Mouse (Mus musculus): Measurements from ENCODE around the gene Ccr9. TPM values are rescaled to one million over a fixed set of nuclear protein-coding genes. Genes with fewer than 3 reads are reported as not detected.
A peak's percentile ranks its signal among the peaks of the same experiment; 100 is the strongest.

Ccr9 gene
- 0.54 and 0.75 TPM in 2 replicates for polyA plus RNA-seq (2015; fragmentation: Nextera tagmentation; extraction: Ambion mirVana)

DNA sequence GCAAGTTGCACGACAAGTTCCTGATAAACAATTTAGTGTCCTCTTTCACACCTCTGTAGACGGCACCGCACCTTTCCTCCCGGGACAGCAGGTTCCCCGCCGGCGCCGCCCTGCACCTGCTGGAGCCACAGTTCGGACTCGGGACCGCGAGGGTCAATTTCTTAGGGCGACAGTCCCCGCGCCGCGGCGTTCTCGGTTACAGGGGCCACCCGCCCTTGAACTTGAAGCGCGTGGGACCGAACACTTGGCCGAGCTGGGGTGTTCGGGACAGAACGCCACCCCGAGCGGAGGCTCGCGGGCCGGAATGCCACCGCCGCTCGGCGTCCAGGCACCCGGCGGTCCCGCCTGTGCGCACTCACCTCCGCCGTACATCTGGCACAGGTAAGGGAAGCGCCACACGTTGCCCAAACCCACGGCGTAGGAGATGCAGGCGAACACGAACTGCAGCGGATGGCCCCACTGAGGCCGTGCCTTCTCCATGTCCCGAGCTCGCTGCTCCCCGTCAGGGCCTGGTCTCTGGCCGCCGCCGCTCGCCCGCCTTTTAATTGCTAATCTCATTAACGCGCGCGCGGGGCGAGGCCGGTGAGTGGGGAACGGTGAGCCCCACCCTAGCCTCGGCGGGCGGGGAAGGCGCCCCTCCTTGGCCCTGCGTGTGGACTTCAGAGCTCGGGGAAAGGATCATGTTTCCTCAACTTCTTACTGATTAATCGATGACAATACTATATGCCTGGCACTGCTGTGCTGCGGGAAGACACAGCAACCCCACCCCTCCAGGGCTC lies at the start of gene Ccr9, which contains the start of gene Slc6a20a:
Ccr9 (plus strand) TSS at position 113 of the 779 bp plus-strand sequence.
Slc6a20a (minus strand) TSS at position 559 of the 779 bp plus-strand sequence.
- Histone ChIP-seq H3K36me3 (no peaks in the 10 kb centered on the region), H3K4me3 (replicated peaks) (peak within 1 kb of the TSS; percentile 48)
- ATAC-seq: peak; percentile 95

DNA sequence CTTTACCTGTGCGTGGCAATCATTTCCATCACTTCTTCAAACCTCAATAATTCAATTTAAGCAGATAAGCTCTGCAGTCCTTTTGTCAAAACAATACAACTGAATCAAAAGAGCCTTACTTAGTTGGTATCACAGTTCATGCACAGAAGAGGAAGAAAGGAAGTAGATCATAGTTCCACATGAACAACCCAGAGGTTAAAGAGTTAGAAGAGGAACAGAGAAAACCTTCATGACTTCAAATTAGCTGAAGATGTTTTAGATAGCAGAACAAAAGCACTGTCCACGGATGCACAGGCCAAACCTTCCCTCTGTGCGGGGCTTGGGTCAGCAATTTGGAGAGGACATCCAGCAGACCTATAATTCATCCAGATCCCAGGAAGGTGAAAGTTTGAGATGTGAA lies 46.6 kb upstream of the Ccr9 start:
- no peak for ATAC-seq
- Histone ChIP-seq H3K27me3 (replicated peaks) (no peaks in the 10 kb centered on the region), H3K27ac (no peak overlapping the region), H3K4me3 (replicated peaks) (no peak overlapping the region), H3K9me3 (no peaks in the 10 kb centered on the region), H3K36me3 (no peaks in the 10 kb centered on the region), H3K4me1 (replicated peaks) (no peaks in the 10 kb centered on the region), H3K4me2 (replicated peaks) (no peak overlapping the region), H3K9ac (no peak overlapping the region)
- WGBS: 78% methylated on average over 3 of the region's 3 CpGs

More for the DNA sequence above, at the start of gene Ccr9, which contains the start of gene Slc6a20a:
- Histone ChIP-seq H3K27ac (peak within 1 kb of the TSS; percentile 56; the same call in 1 of the 2 replicates), H3K27me3 (replicated peaks) (peaks cover 13% of the 10 kb centered on the region), H3K9me3 (no peaks in the 10 kb centered on the region), H3K4me1 (replicated peaks) (peaks cover 10% of the 10 kb centered on the region), H3K9ac (peak within 1 kb of the TSS; percentile 55), H3K4me2 (replicated peaks) (peak within 1 kb of the TSS; percentile 76)
- WGBS: under 1% methylated on average over 73 of the region's 73 CpGs

DNA sequence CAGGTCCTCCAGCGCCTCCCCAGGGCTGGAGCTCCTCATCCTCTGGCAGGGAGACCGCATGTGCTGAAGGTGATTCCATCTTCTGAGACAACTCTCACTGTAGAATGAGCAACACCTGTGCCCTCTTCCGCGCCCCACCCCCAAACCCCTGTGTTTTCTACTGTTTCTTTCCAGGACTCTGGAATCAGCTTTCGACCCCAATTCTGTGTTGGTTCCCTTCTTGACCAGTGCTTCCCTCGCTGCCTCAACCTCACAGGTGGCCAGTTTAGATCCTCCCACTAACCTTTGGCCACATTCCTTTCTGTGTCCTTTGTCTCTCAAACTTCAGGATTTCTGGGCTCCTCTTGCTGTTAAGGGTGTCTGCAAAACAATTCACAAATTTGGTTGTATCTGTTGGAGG lies 46.0 kb upstream of the Ccr9 start, which contains the start of gene Slc6a20b:
Slc6a20b (minus strand) TSS at position 285 of the 400 bp plus-strand sequence.
- 83% methylated on average over 6 of the region's 6 CpGs for WGBS
- Histone ChIP-seq H3K36me3 (no peaks in the 10 kb centered on the region), H3K4me3 (replicated peaks) (no peak within 1 kb of the TSS), H3K9me3 (no peaks in the 10 kb centered on the region), H3K4me1 (replicated peaks) (no peaks in the 10 kb centered on the region), H3K27ac (no peak within 1 kb of the TSS), H3K27me3 (replicated peaks) (no peaks in the 10 kb centered on the region), H3K9ac (no peak within 1 kb of the TSS), H3K4me2 (replicated peaks) (no peak within 1 kb of the TSS)
- no peak for ATAC-seq

DNA sequence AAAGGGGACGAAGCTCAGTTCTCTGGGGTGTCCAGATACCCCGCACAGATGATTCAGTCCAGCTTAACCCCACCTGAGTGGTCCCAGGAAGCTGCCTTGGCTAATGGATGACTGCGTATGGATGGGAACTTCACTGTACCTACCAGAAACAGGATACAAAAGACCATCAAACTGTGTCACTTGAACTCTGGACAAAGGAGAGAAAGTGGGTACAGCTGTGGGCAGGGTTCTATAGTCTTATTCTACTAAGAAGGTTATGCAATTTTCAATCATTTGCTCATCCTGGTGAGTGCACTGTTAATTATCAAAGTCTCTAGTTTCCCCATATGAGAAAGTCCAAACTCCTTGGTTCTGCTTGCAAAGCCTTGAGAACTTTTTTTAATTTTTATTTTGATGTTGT lies 45.2 kb upstream of the Ccr9 start:
- H3K9ac ChIP-seq: no peak overlapping the region
- H3K4me1 ChIP-seq (replicated peaks): no peaks in the 10 kb centered on the region
- H3K27me3 ChIP-seq (replicated peaks): no peaks in the 10 kb centered on the region
- 85% methylated on average over 3 of the region's 3 CpGs for WGBS
- ATAC-seq: no peak
- H3K4me3 ChIP-seq (replicated peaks): no peak overlapping the region
- H3K36me3 ChIP-seq: no peaks in the 10 kb centered on the region
- no peak overlapping the region for H3K27ac ChIP-seq
- H3K4me2 ChIP-seq (replicated peaks): no peak overlapping the region
- no peaks in the 10 kb centered on the region for H3K9me3 ChIP-seq

DNA sequence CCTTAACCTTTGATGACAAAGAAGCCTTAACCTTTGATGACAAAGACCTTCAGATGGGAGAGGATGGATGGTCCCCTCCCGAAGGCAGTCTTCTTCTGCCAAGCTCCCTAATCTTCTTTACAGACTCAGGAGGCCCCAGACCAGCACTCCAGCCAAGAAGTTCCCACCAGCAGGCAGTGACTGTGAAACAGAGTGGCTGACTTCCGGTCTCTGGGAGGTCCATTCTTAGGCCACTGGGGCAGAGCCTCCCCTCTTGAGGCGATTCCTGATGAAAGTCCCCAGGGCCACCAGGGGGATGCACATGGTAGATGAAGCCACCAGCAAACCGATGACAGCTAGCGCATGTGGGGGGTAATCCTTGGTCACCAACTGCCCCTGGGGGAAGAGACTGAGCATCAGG lies 41.5 kb upstream of the Ccr9 start:
- ATAC-seq: no peak
- no peaks in the 10 kb centered on the region for H3K36me3 ChIP-seq
- H3K4me2 ChIP-seq (replicated peaks): no peak overlapping the region
- 75% methylated on average over 5 of the region's 5 CpGs for WGBS
- H3K9ac ChIP-seq: no peak overlapping the region
- no peaks in the 10 kb centered on the region for H3K27me3 ChIP-seq (replicated peaks)
- H3K4me1 ChIP-seq (replicated peaks): no peaks in the 10 kb centered on the region
- no peaks in the 10 kb centered on the region for H3K9me3 ChIP-seq
- H3K27ac ChIP-seq: no peak overlapping the region
- no peak overlapping the region for H3K4me3 ChIP-seq (replicated peaks)

DNA sequence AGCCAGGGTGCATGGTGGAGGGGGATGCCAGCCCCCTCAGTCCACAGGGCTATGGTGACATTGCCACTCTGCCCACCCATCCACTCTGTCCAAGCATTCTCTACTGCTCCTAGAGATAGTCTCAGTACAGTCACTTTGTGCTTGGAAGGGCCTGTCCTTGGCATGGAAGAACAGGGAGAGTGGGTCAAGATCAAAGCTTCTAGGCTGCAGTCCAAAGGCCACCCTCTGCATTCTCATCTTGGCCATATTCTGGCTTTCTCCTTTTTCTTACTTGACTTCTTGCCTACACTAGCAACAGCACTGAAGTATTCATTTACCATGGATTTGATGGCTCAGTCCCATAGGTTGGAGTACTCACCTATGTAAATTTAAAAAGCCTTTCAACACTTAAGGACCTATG lies 40.0 kb upstream of the Ccr9 start:
- H3K4me3 ChIP-seq (replicated peaks): no peak overlapping the region
- no peaks in the 10 kb centered on the region for H3K36me3 ChIP-seq
- no peaks in the 10 kb centered on the region for H3K27me3 ChIP-seq (replicated peaks)
- no peak overlapping the region for H3K9ac ChIP-seq
- no peaks in the 10 kb centered on the region for H3K9me3 ChIP-seq
- H3K4me2 ChIP-seq (replicated peaks): no peak overlapping the region
- peak; percentile 15; the same call in 1 of the 2 replicates for ATAC-seq
- no peaks in the 10 kb centered on the region for H3K4me1 ChIP-seq (replicated peaks)
- H3K27ac ChIP-seq: no peak overlapping the region

DNA sequence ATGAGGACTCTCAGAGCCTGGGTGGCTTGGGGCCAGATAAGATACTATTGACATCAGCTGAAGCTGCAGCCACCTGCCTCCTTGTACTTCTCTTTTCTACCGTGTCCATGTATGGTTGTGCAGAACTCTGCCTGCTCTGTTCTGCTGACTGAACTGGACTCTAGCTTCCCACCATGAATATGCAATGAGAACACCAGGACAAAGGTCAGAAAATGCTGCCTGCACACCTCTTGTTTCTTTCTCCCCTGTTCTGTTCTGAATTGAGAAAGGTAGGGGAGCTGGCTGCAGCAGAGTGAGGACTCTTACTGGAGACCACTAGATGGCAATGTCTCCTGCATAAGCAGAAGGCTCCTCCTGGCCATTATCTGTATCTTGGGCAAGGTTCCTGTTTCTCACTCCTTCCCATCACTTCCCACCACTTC lies 39.6 kb upstream of the Ccr9 start:
- Histone ChIP-seq H3K27ac (no peak overlapping the region), H3K4me1 (replicated peaks) (no peaks in the 10 kb centered on the region), H3K27me3 (replicated peaks) (no peaks in the 10 kb centered on the region), H3K4me2 (replicated peaks) (no peak overlapping the region), H3K4me3 (replicated peaks) (no peak overlapping the region), H3K9ac (no peak overlapping the region), H3K36me3 (no peaks in the 10 kb centered on the region), H3K9me3 (no peaks in the 10 kb centered on the region)
- WGBS: 70% methylated on average over 1 of the region's 1 CpGs
- peak; percentile 79 for ATAC-seq

DNA sequence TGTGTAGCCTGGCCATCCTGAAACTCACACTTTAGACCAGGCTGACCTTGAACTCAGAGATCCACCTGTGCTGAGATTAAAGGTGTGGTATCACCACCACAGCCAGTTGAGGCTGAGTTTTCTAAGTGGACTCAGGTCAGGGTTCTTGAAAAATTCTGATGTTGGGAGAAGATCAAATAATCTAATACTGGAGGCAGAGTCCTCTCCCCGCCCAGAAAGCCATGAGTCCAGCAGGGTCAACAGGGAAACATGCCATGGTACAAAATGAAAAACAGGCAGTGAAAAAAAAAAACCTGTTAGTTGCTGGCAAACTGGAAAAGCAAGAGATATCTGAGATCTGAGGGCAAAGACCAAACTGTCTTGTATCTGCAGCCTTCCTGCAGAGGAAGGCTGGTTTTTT lies 38.1 kb upstream of the Ccr9 start:
- ATAC-seq: peak; percentile 41
- Histone ChIP-seq H3K9me3 (no peaks in the 10 kb centered on the region), H3K27ac (peak overlapping the region; percentile 36; the same call in 1 of the 2 replicates), H3K36me3 (no peaks in the 10 kb centered on the region), H3K27me3 (replicated peaks) (no peaks in the 10 kb centered on the region), H3K9ac (no peak overlapping the region), H3K4me2 (replicated peaks) (no peak overlapping the region), H3K4me3 (replicated peaks) (no peak overlapping the region), H3K4me1 (replicated peaks) (no peaks in the 10 kb centered on the region)
- 45% methylated on average over 1 of the region's 1 CpGs for WGBS

DNA sequence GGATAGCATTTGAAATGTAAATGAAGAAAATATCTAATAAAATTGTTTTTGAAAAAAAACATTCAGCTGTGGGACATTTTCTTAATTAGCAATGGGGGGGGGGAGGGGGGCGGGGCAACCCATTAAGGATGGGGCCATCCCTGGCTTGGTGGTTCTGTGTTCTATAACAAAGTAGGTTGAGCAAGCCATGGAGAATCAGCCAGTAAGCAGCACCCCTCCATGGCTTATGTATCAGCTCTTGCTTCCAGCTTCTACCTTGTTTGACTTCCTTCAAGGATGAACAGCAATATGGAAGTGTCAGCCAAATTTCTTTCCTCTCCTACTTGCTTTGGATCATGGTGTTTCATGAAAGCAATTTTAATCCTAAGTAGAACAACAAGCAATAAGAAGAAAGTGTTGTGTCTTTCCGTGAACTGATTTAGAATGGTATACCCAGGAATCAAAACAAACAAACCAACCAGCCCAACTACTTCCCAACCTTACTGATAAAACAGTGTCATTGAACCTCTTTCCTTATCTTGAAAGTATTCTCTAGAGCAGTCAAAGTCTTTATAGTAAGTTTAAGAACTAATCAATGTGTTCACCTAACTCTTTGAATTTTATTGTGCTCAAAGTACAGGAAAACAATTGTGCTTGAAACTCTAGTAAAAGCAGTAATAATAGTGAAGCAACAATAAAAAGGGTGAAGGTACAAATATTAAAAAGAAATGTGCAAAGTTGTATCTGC lies 28.3 kb upstream of the Ccr9 start:
- H3K4me2 ChIP-seq (replicated peaks): no peak overlapping the region
- no peaks in the 10 kb centered on the region for H3K4me1 ChIP-seq (replicated peaks)
- no peaks in the 10 kb centered on the region for H3K27me3 ChIP-seq (replicated peaks)
- H3K4me3 ChIP-seq (replicated peaks): no peak overlapping the region
- 75% methylated on average over 2 of the region's 2 CpGs for WGBS
- H3K9me3 ChIP-seq: no peaks in the 10 kb centered on the region
- no peaks in the 10 kb centered on the region for H3K36me3 ChIP-seq
- peak; percentile 71 for ATAC-seq
- H3K9ac ChIP-seq: no peak overlapping the region
- H3K27ac ChIP-seq: no peak overlapping the region

DNA sequence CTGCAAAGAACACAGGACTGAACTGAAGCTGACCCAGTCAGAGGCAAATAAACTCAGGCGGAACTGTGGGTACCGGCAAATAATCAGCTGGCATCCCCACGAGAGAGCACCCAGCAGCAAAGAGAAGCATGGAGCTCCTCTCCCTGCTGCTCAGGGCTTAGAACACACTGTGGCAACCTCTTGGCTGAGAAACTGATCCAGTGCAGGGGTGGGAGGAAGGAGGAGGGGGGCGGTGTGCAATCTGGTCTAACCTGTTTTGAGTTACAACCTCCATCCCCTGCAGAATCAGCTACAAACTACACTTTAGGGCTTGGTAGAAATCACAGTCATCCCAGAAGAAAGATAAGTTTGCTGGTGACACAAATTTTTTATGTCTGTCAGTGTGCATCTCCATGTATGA lies 26.9 kb upstream of the Ccr9 start:
- H3K4me3 ChIP-seq (replicated peaks): no peak overlapping the region
- peak; percentile 92 for ATAC-seq
- no peaks in the 10 kb centered on the region for H3K27me3 ChIP-seq (replicated peaks)
- H3K9me3 ChIP-seq: no peaks in the 10 kb centered on the region
- H3K27ac ChIP-seq: no peak overlapping the region
- no peaks in the 10 kb centered on the region for H3K4me1 ChIP-seq (replicated peaks)
- WGBS: 41% methylated on average over 4 of the region's 4 CpGs
- no peak overlapping the region for H3K9ac ChIP-seq
- 0 out of 2 replicates have a peak overlapping the region, but pooled peaks have one; percentile 6 for H3K4me2 ChIP-seq (replicated peaks)
- H3K36me3 ChIP-seq: no peaks in the 10 kb centered on the region

DNA sequence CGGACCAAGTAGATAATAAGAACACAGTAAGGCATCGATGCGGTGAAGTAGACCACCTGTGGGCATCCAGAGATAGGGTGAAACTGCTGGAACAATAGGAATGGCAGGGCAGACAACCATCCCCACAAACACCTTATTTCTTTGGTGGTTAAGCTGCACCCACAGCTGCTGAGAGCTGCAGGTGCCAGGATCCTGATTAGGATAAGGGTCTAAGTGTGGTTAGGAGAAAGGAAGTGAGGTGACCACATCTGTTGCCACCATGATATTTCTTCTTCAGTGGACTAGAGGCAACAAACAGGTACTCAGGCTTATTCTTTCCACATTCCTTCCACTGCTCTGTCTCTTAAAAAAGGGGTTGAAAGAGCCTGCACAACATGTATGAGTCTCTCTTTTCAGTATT lies 20.8 kb upstream of the Ccr9 start:
- no peak overlapping the region for H3K9ac ChIP-seq
- H3K27ac ChIP-seq: no peak overlapping the region
- H3K4me1 ChIP-seq (replicated peaks): no peaks in the 10 kb centered on the region
- H3K27me3 ChIP-seq (replicated peaks): no peaks in the 10 kb centered on the region
- H3K4me2 ChIP-seq (replicated peaks): no peak overlapping the region
- H3K9me3 ChIP-seq: no peaks in the 10 kb centered on the region
- no peak overlapping the region for H3K4me3 ChIP-seq (replicated peaks)
- ATAC-seq: no peak
- 82% methylated on average over 3 of the region's 3 CpGs for WGBS
- H3K36me3 ChIP-seq: no peaks in the 10 kb centered on the region

DNA sequence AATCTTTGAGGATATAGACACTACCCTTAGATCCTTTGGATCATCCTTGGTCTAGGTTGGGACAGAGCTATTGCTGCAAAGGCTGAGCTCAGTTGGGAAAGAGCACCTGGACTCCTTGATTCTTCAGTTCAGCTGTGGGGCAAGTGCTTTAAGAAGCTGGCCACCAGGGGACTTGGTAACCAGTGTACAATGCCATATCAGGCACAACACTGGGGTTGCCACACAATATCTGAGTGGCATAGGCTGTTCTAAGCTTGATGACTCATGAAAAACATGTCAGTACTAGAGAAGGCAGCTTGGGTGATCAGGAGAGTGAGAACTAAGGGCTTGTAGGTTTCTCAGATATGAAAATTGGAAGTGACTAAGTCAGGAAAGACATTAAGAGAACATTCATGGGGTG lies 19.3 kb upstream of the Ccr9 start:
- Histone ChIP-seq H3K9me3 (no peaks in the 10 kb centered on the region), H3K36me3 (no peaks in the 10 kb centered on the region), H3K4me1 (replicated peaks) (no peaks in the 10 kb centered on the region), H3K4me2 (replicated peaks) (no peak overlapping the region), H3K27ac (no peak overlapping the region), H3K27me3 (replicated peaks) (no peaks in the 10 kb centered on the region), H3K4me3 (replicated peaks) (no peak overlapping the region), H3K9ac (no peak overlapping the region)
- no peak for ATAC-seq
